In the genomic region with DNA sequence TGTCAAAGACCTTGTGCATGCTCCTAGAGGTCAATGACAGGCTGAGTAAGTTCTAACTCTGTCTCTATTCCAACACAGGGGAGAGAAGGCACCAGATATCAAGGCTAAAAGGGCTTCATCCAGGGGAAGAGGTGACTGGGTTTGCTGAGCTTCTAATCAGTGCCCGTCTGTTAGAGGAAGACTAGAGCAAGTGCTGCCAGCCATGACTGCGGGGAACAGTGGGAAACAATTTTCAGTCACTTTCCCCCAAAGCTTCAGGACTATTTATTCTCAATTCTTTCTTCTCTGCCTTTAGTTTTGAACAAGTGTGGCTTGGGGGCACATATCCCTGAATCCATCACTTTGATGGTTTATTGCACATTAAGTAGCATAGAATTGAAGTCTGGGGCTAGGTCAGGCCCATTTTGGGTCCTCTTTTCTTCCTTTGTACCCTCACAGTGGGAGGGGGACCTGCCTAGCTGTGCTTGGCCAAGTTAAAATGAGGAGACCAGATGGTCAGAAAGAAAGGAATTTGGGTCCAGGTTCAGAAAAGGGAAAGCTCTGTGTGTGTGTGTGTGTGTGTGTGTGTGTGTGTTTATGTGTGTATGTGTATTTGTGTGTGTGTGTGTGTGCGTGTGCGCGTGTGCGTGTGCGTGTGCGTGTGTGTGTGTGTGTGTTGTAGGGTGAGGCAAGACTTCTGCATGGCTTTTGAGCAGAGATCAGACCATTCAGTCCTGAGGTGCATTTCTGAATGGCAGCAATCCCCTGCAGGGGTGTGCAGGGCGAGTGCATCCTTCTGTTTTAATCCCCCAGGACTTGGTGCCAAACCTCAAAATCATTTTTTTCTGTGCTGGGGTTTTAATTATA, we compare ENCODE assay signal across 8 mouse cellular contexts.
DNase-seq lines count a peak whose midpoint lies in the region; ATAC-seq and TF ChIP-seq lines count a peak whose summit lies in the region.

No protein-coding gene starts in this region.

- no peak overlapping the region for H3K4me3 ChIP-seq in left cerebral cortex, adult 2 months
- no peak overlapping the region for H3K4me3 ChIP-seq in forebrain, embryonic 16.5 days (replicated peaks; ENCODE audit: low read length)
- H3K4me3 ChIP-seq in midbrain, embryonic 13.5 days (replicated peaks) = no peak overlapping the region

- DNase-seq in left cerebral cortex, adult 2 months (ENCODE audit: extremely low spot score in 1 of 2, low spot score in 2 of 2) = no peak
- no peak for DNase-seq in left cerebral cortex, adult 9 months (ENCODE audit: low spot score in 2 of 2)
- DNase-seq in cerebellum, postnatal 10 days = peak; percentile 85 to 89
- no peak for DNase-seq in layer of hippocampus, postnatal 10 days (ENCODE audit: low spot score in 2 of 2)

- no peaks in the 10 kb centered on the region for H3K36me3 ChIP-seq in forebrain, embryonic 16.5 days (ENCODE audit: control insufficient read depth, insufficient read depth)
- H3K36me3 ChIP-seq in midbrain, embryonic 13.5 days = no peaks in the 10 kb centered on the region

- WGBS in forebrain, embryonic 16.5 days = 38% methylated on average over 9 of the region's 9 CpGs
- WGBS in midbrain, embryonic 13.5 days = 46% methylated on average over 9 of the region's 9 CpGs

- TF ChIP-seq CTCF in left cerebral cortex, adult 2 months (IDR thresholded peaks at IDR 0.05) = no peak

- no peak overlapping the region for H3K4me2 ChIP-seq in forebrain, embryonic 16.5 days (ENCODE audit: low read length)
- H3K4me2 ChIP-seq in midbrain, embryonic 13.5 days (replicated peaks) = peak overlapping the region; percentile 5; the same call in 1 of the 2 replicates

- peaks cover 18% of the 10 kb centered on the region for H3K4me1 ChIP-seq in forebrain, embryonic 16.5 days (replicated peaks; ENCODE audit: control insufficient read depth, insufficient read depth, low read length)
- peaks cover 28% of the 10 kb centered on the region for H3K4me1 ChIP-seq in midbrain, embryonic 13.5 days (replicated peaks)

- H3K9me3 ChIP-seq in forebrain, embryonic 16.5 days (ENCODE audit: control insufficient read depth, low read length) = no peaks in the 10 kb centered on the region
- no peaks in the 10 kb centered on the region for H3K9me3 ChIP-seq in midbrain, embryonic 13.5 days

- peak overlapping the region; percentile 47 for H3K27ac ChIP-seq in left cerebral cortex, adult 2 months
- H3K27ac ChIP-seq in forebrain, embryonic 16.5 days (ENCODE audit: low read length) = peak overlapping the region; percentile 62
- peak overlapping the region; percentile 63 for H3K27ac ChIP-seq in midbrain, embryonic 13.5 days

- no peaks in the 10 kb centered on the region for H3K27me3 ChIP-seq in forebrain, embryonic 16.5 days (replicated peaks; ENCODE audit: control insufficient read depth, insufficient read depth, low read length)
- no peaks in the 10 kb centered on the region for H3K27me3 ChIP-seq in midbrain, embryonic 13.5 days

- no peak overlapping the region for H3K9ac ChIP-seq in forebrain, embryonic 16.5 days (replicated peaks; ENCODE audit: low read depth, low read length)
- H3K9ac ChIP-seq in midbrain, embryonic 13.5 days (replicated peaks) = no peak overlapping the region

- peak; percentile 51 for ATAC-seq in forebrain, embryonic 16.5 days
- ATAC-seq in midbrain, embryonic 13.5 days = 0 out of 2 replicates have a peak, but pooled peaks have one; percentile 48
- no peak for ATAC-seq in megakaryocyte, adult 5-6 weeks (ENCODE audit: poor library complexity, severe bottlenecking)
- ATAC-seq in erythroblast, adult 5-6 weeks (replicated peaks; ENCODE audit: low FRiP score, poor library complexity, severe bottlenecking) = no peak

- intact Hi-C loops in left cerebral cortex, adult 2 months (cut with DNase I) = loop anchor here (2.0 kb wide), 1 partner anchor 379 kb away; no protein-coding TSS in a partner anchor

Comparison
In these comparisons a context has a peak if more than half of its experiments do, and no peak if none do; other contexts are left out.
1. DNase-seq: peak in cerebellum, postnatal 10 days (2 of 2); none in left cerebral cortex, adult 2 months (0 of 2), left cerebral cortex, adult 9 months (0 of 2) and layer of hippocampus, postnatal 10 days (0 of 2).
2. ATAC-seq: peak in forebrain, embryonic 16.5 days (single experiment) and midbrain, embryonic 13.5 days (single experiment); none in megakaryocyte, adult 5-6 weeks (single experiment) and erythroblast, adult 5-6 weeks (single experiment).
3. Peak in every context shown above with its lines, with median percentiles within 50 percentile points of each other: H3K27ac ChIP-seq.